Mouse (Mus musculus) midbrain, embryonic 13.5 days (tissue): ENCODE results near the gene Plcg2. TPM values are rescaled to one million over a fixed set of nuclear protein-coding genes. Genes with fewer than 3 reads are reported as not detected.

Experiments used
- microRNA-seq: library from miRNA; unstranded; fragments of <30 nt; microRNA quantifications from one replicate; pipeline ENCODE4, GENCODE M21; 2016
- polyA plus RNA-seq: library from polyadenylated mRNA; unstranded; fragments of >200 nt; fragmentation: Nextera tagmentation; extraction: Ambion mirVana; gene quantifications from 2 replicates; pipeline ENCODE4 v1.2.1, GENCODE M21; 2015

The Plcg2 gene
- polyA plus RNA-seq, 1 experiment from 2014 or later = 0.90 TPM

Small RNA genes lying within 50 kb of the gene (microRNA-seq; reads per million reads assigned to microRNA genes)
- gene Gm27361 (not detected), gene Mir7077 (0.82 reads per million), gene Mir7078 (not detected)

Other genes starting within 250 kb of the Plcg2 start
- 65.3 and 71.7 TPM in 2 replicates for gene Cmip, start 241.2 kb upstream of the Plcg2 start, polyA plus RNA-seq
- gene Sdr42e1, start 175.4 kb downstream of the Plcg2 start, polyA plus RNA-seq = 0.78 and 1.0 TPM in 2 replicates
- gene Hsd17b2, start 203.6 kb downstream of the Plcg2 start, polyA plus RNA-seq = 0.16 TPM in 1 of 2 replicates, not detected in the other